Mouse (Mus musculus): ENCODE data around the gene Spata7.

DNA sequence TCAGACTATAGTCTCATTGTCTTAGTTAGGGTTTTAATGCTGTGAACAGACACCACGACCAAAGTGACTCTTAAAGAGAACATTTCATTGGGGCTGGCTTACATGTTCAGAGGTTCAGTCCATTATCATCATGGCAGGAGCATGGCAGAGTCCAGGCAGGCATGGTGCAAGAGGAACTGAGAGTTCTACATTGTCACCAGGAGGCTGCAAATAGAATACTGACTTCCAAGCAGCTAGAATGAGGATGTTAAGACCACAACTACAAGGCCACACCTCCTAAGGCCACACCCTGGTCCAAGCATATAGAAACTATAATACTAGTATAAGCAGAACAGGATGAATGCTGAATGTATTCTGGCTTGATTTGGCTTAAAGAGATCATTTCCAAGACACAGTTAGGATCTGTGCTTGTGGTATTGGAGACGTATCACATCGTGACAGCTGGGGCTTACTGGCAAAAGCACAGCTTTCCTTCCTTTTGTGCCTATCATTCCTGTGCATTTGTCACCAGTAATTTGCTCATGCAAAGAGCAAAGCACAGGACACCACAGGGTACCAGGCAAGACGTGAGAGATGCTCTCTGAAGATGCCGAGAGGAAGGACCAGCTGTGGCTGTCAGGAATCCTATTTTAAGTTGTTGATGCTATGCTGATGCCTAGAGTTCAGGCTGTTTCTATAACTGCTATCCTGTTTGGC is 21.2 kb upstream of the Spata7 start:
- TF ChIP-seq CTCF (IDR thresholded peaks at IDR 0.05; ENCODE audit: low read depth) (no peak), EP300 (IDR thresholded peaks at IDR 0.05; ENCODE audit: low read depth) (no peak)
